Mouse (Mus musculus) liver, embryonic 11.5 days (tissue): ENCODE measurements around the gene Nos1ap. TPM values are rescaled to one million over a fixed set of nuclear protein-coding genes. Genes with fewer than 3 reads are reported as not detected.

Experiments used
- ATAC-seq: fragments of 200-750 bp; cut with Nextera tagmentation; replicated peaks from 2 replicates; pipeline ENCODE4 v1.8.0; 2017; ENCODE audit warnings: moderate number of reproducible peaks, mild to moderate bottlenecking, moderate TSS enrichment, moderate library complexity; ENCODE audit not compliant: low FRiP score
- DNase-seq: peaks from one replicate; pipeline ENCODE4 v3.0.0-alpha.2; 2017; ENCODE audit warnings: low spot score
- H3K27ac ChIP-seq: fragments of 300-500 bp; sonication (generic); 2 replicates; pipeline ENCODE4 v1.5.1; 2014; ENCODE audit warnings: mild to moderate bottlenecking, low read depth, low read length, control low read depth
- H3K27me3 ChIP-seq: fragments of 300-500 bp; sonication (generic); replicated peaks from 2 replicates; pipeline ENCODE4 v1.6.1; 2014; ENCODE audit warnings: low read length, mixed read lengths; ENCODE audit not compliant: control insufficient read depth, insufficient read depth
- H3K36me3 ChIP-seq: fragments of 300-500 bp; sonication (generic); 2 replicates; pipeline ENCODE4 v1.6.1; 2014; ENCODE audit warnings: mild to moderate bottlenecking, low read length, moderate library complexity, mixed read lengths; ENCODE audit not compliant: control insufficient read depth, insufficient read depth
- H3K4me1 ChIP-seq: fragments of 300-500 bp; sonication (generic); replicated peaks from 2 replicates; pipeline ENCODE4 v1.6.1; 2014; ENCODE audit warnings: low read length, mixed read lengths; ENCODE audit not compliant: control insufficient read depth, insufficient read depth
- H3K4me2 ChIP-seq: fragments of 300-500 bp; sonication (generic); 2 replicates; pipeline ENCODE4 v1.6.1; 2014; ENCODE audit warnings: mild to moderate bottlenecking, control low read depth, moderate library complexity
- H3K4me3 ChIP-seq: fragments of 300-500 bp; sonication (generic); 2 replicates; pipeline ENCODE4 v1.5.1; 2014; ENCODE audit warnings: low read depth, low read length, control low read depth
- H3K9ac ChIP-seq: fragments of 300-500 bp; sonication (generic); 2 replicates; pipeline ENCODE4 v1.6.1; 2014; ENCODE audit warnings: low read depth, low read length, control low read depth
- H3K9me3 ChIP-seq: fragments of 300-500 bp; sonication (generic); 2 replicates; pipeline ENCODE4 v1.6.1; 2016; ENCODE audit warnings: low read length, inconsistent platforms, mixed read lengths; ENCODE audit not compliant: control insufficient read depth
- WGBS: fragments of 180-500 bp; shearing (Covaris S2); extraction: QIAGEN DNeasy Blood & Tissue Kit; methylation state at CpG from one replicate; pipeline ENCODE4 v1.1.7; 2014; 5-methylcytosine and 5-hydroxymethylcytosine counted together
- polyA plus RNA-seq: library from polyadenylated mRNA; unstranded; fragments of >200 nt; fragmentation: Nextera tagmentation; extraction: Ambion mirVana; gene quantifications from 2 replicates; pipeline ENCODE4 v1.2.1, GENCODE M21; 2014

Gene Nos1ap
- polyA plus RNA-seq, 1 experiment from 2014 or later = 8.8 TPM

- Histone ChIP-seq H3K4me3 (no peak overlapping the region), H3K4me2 (no peak overlapping the region), H3K9ac (no peak overlapping the region), H3K9me3 (no peaks in the 10 kb centered on the region), H3K4me1 (no peaks in the 10 kb centered on the region), H3K27me3 (no peaks in the 10 kb centered on the region), H3K27ac (no peak overlapping the region), H3K36me3 (no peaks in the 10 kb centered on the region)
- DNase-seq (no peak), ATAC-seq (no peak)
- 52% methylated on average over 4 of the region's 4 CpGs for WGBS
These were observed 218.4 kb downstream of the Nos1ap start for GRCm38 (mm10) chr1:170371191-170371792.

DNA sequence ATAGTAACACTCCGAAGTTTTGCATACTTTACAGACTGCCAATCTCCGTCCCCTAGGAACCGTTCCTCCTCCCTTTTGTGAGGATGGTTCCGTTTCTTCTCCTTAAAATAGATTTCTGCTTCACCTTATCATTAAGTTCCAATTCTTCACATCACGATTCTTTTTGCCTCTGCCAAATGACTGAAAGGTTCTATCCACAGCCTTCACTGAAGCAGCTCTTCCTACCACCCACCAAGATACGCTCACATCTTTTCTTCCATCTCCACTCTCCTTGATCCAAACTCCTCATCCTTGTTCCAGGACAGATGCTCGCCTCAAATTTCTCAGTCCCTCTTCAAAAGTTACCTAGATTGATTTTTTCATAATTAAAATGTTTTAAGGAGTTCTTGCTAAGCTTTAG, 220.8 kb downstream of the Nos1ap start:
- WGBS = 78% methylated on average over 7 of the region's 7 CpGs
- Histone ChIP-seq H3K27ac (no peak overlapping the region), H3K4me1 (no peaks in the 10 kb centered on the region), H3K36me3 (no peaks in the 10 kb centered on the region), H3K9me3 (no peaks in the 10 kb centered on the region), H3K4me2 (no peak overlapping the region), H3K9ac (no peak overlapping the region), H3K4me3 (no peak overlapping the region), H3K27me3 (no peaks in the 10 kb centered on the region)
- no peak for ATAC-seq
- DNase-seq = no peak

DNA sequence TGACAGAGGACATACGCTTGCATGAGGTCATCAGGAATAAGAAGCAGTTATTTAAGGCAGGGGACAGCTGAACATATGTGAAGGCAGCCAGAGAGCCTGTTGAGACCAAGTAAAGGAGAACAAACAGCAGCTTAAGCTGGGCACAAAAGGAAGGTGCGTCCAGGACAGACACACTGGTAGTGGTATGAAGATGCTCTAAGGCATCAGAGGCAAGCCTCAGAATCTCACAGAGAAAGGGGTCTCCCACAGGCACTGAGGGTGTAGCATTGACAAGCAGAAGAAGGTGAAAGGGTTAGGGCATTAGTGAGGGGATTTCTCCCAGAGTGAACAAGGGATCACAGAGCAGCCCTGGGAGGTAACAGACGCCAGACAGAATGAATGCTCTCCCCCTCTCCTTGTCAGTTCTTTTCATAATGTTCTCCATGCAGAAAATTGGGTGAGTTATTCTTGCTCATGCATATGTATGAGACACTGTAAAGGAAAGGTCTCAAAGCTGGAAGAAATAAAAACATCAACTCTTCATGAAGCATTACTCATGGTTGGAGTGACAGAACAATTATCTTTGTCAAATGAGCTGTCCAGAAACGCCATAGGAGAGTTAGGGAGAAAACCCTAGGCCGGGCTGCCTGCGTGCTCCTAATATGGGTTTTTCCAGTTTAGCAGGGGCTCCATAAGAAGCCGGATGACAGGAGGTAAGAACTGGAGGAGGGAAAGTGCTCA, 222.5 kb downstream of the Nos1ap start:
- WGBS = 76% methylated on average over 7 of the region's 7 CpGs
- no peaks in the 10 kb centered on the region for H3K27me3 ChIP-seq
- H3K4me1 ChIP-seq = no peaks in the 10 kb centered on the region
- H3K4me3 ChIP-seq = no peak overlapping the region
- H3K9me3 ChIP-seq = no peaks in the 10 kb centered on the region
- no peak for DNase-seq
- no peak overlapping the region for H3K27ac ChIP-seq
- no peak overlapping the region for H3K4me2 ChIP-seq
- no peak for ATAC-seq
- no peak overlapping the region for H3K9ac ChIP-seq
- H3K36me3 ChIP-seq = no peaks in the 10 kb centered on the region

- H3K36me3 ChIP-seq = no peaks in the 10 kb centered on the region
- H3K9me3 ChIP-seq = no peaks in the 10 kb centered on the region
- no peak overlapping the region for H3K27ac ChIP-seq
- H3K4me1 ChIP-seq = no peaks in the 10 kb centered on the region
- no peak overlapping the region for H3K4me2 ChIP-seq
- ATAC-seq = no peak
- 74% methylated on average over 3 of the region's 3 CpGs for WGBS
- no peak for DNase-seq
- H3K4me3 ChIP-seq = no peak overlapping the region
- H3K27me3 ChIP-seq = no peaks in the 10 kb centered on the region
- no peak overlapping the region for H3K9ac ChIP-seq
These were observed 225.9 kb downstream of the Nos1ap start for GRCm38 (mm10) chr1:170363746-170364145.

DNA sequence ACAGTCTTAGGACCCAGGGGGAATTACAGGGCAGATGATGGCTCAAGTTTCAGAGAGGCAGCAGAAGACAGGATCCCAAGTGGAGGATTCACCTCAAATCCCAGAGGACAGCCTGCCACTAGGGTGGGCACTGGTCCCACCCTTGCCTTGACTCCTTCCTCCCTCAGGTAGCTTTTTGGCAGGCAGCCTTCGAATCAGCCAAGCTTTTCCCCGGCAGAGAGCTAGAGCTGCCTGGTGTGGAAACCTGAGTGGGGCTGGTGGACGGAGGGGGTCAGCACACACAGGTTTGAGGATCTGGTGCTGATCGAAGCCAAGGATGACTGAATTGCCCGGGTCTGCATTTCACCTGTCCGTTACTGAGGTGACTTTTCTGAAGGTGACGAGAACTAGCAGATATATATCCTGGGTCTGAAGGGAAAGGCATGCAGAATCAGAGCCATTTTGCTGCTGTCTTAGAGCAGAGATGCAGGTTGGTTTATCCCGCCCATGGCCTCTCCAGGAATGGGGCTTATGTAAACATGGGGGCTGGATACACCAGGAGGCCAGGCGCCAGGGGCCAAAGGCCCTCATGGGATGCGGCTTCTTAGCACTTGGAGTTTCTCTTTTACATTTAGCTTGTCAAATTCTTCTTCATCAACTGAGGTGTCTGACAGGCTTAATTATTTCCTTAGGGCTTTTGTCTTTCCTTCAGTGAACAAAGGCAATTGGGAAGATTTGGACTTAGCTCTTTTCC, 229.3 kb downstream of the Nos1ap start:
- Histone ChIP-seq H3K4me2 (no peak overlapping the region), H3K27ac (no peak overlapping the region), H3K4me1 (no peaks in the 10 kb centered on the region), H3K27me3 (no peaks in the 10 kb centered on the region), H3K4me3 (no peak overlapping the region), H3K36me3 (no peaks in the 10 kb centered on the region), H3K9me3 (no peaks in the 10 kb centered on the region), H3K9ac (no peak overlapping the region)
- DNase-seq = no peak
- no peak for ATAC-seq
- whole genome bisulfite sequencing = 69% methylated on average over 10 of the region's 10 CpGs

DNA sequence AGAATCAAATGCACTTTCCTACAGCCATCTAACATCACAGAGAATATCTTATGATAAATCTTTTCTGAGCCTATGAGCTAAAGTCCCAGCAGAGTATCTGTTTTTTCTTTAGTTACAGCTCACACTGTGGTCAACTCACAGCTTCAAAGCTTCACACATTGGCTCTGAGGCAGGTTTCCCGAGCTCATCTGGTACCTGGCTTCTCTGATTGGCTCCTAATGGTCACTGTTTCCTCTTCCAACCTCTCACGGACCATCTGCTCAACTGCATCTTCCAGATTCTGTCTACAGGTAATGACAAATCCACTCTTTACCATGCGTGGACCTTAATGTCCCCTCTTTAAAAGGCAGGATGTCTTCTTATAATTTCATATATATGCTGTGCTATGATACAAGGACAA, 236.3 kb downstream of the Nos1ap start:
- no peak overlapping the region for H3K27ac ChIP-seq
- 55% methylated on average over 3 of the region's 3 CpGs for WGBS
- ATAC-seq (no peak), DNase-seq (no peak)
- no peaks in the 10 kb centered on the region for H3K36me3 ChIP-seq
- no peak overlapping the region for H3K9ac ChIP-seq
- no peaks in the 10 kb centered on the region for H3K9me3 ChIP-seq
- no peak overlapping the region for H3K4me2 ChIP-seq
- no peaks in the 10 kb centered on the region for H3K4me1 ChIP-seq
- H3K4me3 ChIP-seq = no peak overlapping the region
- H3K27me3 ChIP-seq = no peaks in the 10 kb centered on the region

DNA sequence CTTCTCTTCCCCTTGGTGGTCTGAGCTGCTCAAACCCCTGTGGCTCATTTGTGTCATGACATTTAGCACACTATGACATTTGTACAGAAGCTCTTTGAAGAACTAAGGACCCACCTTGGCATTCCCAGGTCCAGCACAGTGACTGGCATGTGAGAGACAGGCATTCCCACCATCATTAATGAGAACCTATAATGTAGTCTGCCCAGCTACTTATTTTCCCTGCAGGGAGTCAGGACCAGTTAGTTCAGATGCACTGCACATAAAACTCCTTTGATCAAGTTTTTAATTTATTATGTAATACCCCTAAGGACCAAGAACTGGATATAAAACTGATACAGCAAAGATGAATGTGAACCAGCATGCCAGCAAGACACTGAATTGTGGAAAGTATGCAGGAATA, 238.6 kb downstream of the Nos1ap start:
- ATAC-seq (no peak), DNase-seq (no peak)
- no peak overlapping the region for H3K9ac ChIP-seq
- no peaks in the 10 kb centered on the region for H3K4me1 ChIP-seq
- no peak overlapping the region for H3K4me3 ChIP-seq
- no peak overlapping the region for H3K27ac ChIP-seq
- no peaks in the 10 kb centered on the region for H3K36me3 ChIP-seq
- no peak overlapping the region for H3K4me2 ChIP-seq
- H3K27me3 ChIP-seq = no peaks in the 10 kb centered on the region
- H3K9me3 ChIP-seq = no peaks in the 10 kb centered on the region

DNA sequence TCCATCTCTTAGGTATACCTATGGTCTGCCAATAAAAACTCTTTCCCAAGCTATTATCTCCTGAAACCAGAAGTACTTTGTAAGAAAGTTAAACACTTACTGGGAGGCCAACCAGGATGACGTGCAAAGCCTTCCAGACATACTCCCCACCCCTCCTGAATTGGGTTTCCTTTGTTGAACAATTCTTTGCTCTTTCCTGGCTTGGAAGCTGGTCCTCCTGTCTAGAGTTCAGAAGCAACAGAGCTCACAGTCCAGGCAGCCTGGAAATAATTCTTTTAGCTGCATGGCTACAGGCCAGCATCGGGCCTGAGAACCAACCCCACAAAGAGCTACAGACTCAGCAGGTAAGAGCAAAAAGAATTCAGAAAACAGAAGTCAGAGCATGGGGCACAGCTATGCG, 243.4 kb downstream of the Nos1ap start:
- no peaks in the 10 kb centered on the region for H3K36me3 ChIP-seq
- ATAC-seq (no peak), DNase-seq (no peak)
- H3K27ac ChIP-seq = no peak overlapping the region
- 73% methylated on average over 3 of the region's 3 CpGs for WGBS
- H3K4me1 ChIP-seq = no peaks in the 10 kb centered on the region
- no peak overlapping the region for H3K4me2 ChIP-seq
- H3K9me3 ChIP-seq = no peaks in the 10 kb centered on the region
- H3K27me3 ChIP-seq = no peaks in the 10 kb centered on the region
- no peak overlapping the region for H3K9ac ChIP-seq
- no peak overlapping the region for H3K4me3 ChIP-seq

- Histone ChIP-seq H3K9me3 (no peaks in the 10 kb centered on the region), H3K27ac (no peak overlapping the region), H3K9ac (no peak overlapping the region), H3K4me3 (no peak overlapping the region), H3K4me2 (no peak overlapping the region), H3K27me3 (no peaks in the 10 kb centered on the region), H3K4me1 (no peaks in the 10 kb centered on the region), H3K36me3 (no peaks in the 10 kb centered on the region)
- no peak for DNase-seq
- WGBS = 95% methylated on average over 4 of the region's 4 CpGs
- ATAC-seq = no peak
These were observed 245.8 kb downstream of the Nos1ap start for GRCm38 (mm10) chr1:170343906-170344305.
